Mouse (Mus musculus): ENCODE data around the gene Zbtb12.

Zbtb12 gene

DNA sequence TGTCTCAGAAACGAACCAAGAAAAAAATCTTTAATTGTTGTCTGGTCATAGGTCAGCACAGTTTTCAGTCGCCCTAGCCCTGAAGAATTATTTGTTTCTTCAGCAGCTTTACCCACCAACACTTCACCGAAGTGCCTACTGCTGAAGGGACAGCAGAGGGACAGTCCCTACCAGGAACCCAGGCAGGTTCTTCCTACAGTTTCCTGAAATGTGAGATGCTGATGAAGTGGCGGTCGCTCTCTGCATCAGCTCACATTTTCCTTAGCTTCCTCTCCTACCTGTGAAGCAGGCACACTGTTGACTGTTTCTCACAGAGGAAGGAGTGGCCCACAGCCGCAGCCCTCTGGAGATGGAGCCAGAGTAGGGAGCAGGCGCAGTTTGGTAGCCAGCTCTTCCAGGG is 13.3 kb upstream of the Zbtb12 start:
- no peak for DNase-seq (ENCODE audit: inconsistent age in 2 of 2, low spot score in 1 of 2)

- DNase-seq (ENCODE audit: inconsistent age in 2 of 2, low spot score in 1 of 2) = peak; percentile 54 to 83
These were observed 5.0 kb upstream of the Zbtb12 start for GRCm38 (mm10) chr17:34874321-34874720.

GRCm38 (mm10) chr17:34881166-34881565 is 1.9 kb downstream of the Zbtb12 start:
- no peak for DNase-seq (ENCODE audit: inconsistent age in 2 of 2, low spot score in 1 of 2)

DNA sequence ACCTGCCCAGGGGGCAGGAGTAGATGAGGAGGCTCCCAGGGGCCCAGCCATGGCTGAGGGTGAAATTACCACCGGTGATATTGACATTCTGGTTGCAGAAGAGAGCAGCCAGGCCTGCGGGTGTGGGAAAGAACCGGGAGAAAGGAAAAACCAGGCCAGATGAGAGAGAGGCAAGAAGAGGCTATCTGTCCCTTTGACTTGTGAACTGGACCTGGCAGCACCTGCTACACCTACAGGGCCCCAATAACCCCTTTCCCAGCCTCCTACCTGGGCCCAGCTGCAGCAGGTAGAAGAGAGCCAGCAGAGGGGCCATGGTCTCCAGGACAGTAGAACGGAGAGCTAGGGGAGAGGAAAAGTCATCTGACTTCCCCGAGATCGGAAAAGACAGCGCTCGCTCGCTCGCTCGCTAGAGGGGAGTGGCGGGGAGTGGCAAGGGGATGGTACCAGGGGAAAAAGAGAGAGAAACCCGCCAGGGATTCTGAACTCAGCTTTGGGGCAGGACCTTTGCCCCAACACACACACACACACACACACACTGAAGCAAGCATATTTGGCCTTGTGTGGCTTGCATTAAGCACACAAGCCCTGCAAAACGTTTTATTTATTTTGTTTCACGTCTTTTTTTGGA is 2.5 kb downstream of the Zbtb12 start, which contains the start of gene Gm20547:
Gene Gm20547, minus strand, starts transcription at position 360 of the 628 bp plus-strand sequence.
- peak; percentile 48 to 85 for DNase-seq (ENCODE audit: inconsistent age in 2 of 2, low spot score in 1 of 2)

- DNase-seq (ENCODE audit: inconsistent age in 2 of 2, low spot score in 1 of 2) = no peak
These were observed 4.0 kb downstream of the Zbtb12 start for GRCm38 (mm10) chr17:34883332-34883731.

GRCm38 (mm10) chr17:34884704-34885103 is 5.4 kb downstream of the Zbtb12 start:
- no peak for DNase-seq (ENCODE audit: inconsistent age in 2 of 2, low spot score in 1 of 2)

GRCm38 (mm10) chr17:34885615-34886014 is 6.3 kb downstream of the Zbtb12 start:
- peak in 1 of 2 experiments; percentile 60 for DNase-seq (ENCODE audit: inconsistent age in 2 of 2, low spot score in 1 of 2)

GRCm38 (mm10) chr17:34887942-34888341 is 8.7 kb downstream of the Zbtb12 start:
- DNase-seq (ENCODE audit: inconsistent age in 2 of 2, low spot score in 1 of 2) = no peak

- DNase-seq (ENCODE audit: inconsistent age in 2 of 2, low spot score in 1 of 2) = no peak
These were observed 10.9 kb downstream of the Zbtb12 start for GRCm38 (mm10) chr17:34890074-34890743.

DNA sequence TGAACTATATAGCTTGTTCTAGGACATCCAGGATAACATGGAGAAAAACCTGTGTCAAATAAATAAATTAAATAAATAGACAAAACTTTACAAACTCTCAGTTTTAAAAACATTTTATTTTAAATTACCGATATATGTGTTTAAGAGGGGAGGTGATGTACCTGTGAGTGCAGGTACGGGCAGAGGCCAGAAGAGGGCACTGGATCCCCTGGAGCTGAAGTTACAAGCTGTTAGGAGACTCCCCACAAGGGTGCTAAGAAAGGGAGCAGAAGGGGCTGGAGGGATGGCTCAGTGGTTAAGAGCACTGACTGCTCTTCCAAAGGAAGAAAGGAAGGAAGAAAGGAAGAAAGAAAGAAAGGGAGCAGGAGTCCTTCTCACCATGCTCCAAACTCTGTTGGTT is 12.1 kb downstream of the Zbtb12 start:
- DNase-seq (ENCODE audit: inconsistent age in 2 of 2, low spot score in 1 of 2) = peak in 1 of 2 experiments; percentile 26

- no peak for DNase-seq (ENCODE audit: inconsistent age in 2 of 2, low spot score in 1 of 2)
These were observed 14.0 kb downstream of the Zbtb12 start for GRCm38 (mm10) chr17:34893072-34893824.

- DNase-seq (ENCODE audit: inconsistent age in 2 of 2, low spot score in 1 of 2) = peak; percentile 96 to 98
These were observed 14.9 kb downstream of the Zbtb12 start for GRCm38 (mm10) chr17:34894074-34894597.

GRCm38 (mm10) chr17:34894801-34895530 is 15.7 kb downstream of the Zbtb12 start:
- DNase-seq (ENCODE audit: inconsistent age in 2 of 2, low spot score in 1 of 2) = peak; percentile 81 to 92

- DNase-seq (ENCODE audit: inconsistent age in 2 of 2, low spot score in 1 of 2) = peak; percentile 48 to 58
These were observed 16.4 kb downstream of the Zbtb12 start for GRCm38 (mm10) chr17:34895724-34896123.

DNA sequence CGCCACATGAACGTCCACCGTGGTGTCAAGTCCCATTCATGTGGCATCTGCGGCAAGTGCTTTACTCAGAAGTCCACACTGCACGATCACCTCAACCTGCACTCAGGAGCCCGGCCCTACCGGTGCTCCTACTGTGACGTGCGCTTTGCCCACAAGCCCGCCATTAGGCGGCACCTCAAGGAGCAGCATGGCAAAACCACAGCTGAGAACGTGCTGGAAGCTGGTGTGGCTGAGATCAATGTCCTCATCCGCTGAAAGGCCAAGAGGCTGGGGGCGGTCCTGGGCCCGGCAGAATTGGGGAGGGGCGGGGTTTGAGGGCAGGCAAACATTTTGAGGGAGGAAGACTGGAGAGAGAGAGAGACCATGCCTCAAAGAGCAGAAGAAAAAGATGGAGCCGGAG is 17.1 kb downstream of the Zbtb12 start:
- peak; percentile 37 to 59 for DNase-seq (ENCODE audit: inconsistent age in 2 of 2, low spot score in 1 of 2)

DNA sequence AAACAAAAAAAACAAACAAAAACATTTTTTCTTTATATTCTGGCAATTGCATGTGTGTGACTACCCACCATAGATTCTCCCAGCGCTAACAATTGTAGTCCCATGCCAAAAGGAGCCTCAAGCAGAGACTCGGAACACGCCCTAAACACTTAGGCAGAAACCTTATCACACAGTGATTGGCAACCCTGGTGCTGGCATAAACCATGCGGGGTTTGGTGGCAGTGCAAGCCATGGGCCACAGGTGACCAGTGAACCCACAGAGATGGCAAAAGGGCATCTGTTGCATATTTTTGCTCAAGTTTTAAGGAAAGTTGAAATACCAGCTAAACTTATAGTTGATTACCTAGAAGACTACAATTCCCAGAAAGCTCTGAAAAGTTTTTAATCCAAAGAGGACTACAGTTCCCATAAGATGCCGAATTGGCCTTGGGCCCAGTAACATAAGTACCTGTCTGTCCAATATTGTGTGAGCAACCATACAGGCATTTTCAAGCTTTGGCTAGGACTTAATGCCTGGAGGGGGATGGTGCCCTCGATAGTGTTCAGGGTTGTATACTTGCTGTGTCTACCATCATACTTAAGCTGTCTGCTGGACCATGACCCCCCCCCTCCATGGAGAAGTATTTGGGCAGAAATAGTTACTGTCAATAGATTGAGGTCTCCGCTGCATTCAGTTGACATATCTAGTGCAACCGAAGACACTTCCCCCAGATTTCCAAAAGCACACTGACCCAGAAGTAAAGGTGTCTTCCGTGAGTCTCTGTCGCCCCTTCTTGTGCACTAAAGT is 18.3 kb downstream of the Zbtb12 start:
- DNase-seq (ENCODE audit: inconsistent age in 2 of 2, low spot score in 1 of 2) = peak in 1 of 2 experiments; percentile 75

GRCm38 (mm10) chr17:34898160-34898586 is 18.9 kb downstream of the Zbtb12 start, which contains the start of the genes C2 and Ehmt2:
TSS of gene C2 (minus strand) at chr17:34898265.
TSS of gene Ehmt2 (plus strand) at chr17:34898469.
- peak; percentile 91 to 96 for DNase-seq (ENCODE audit: inconsistent age in 2 of 2, low spot score in 1 of 2)

GRCm38 (mm10) chr17:34898706-34899052 is 19.4 kb downstream of the Zbtb12 start:
- no peak for DNase-seq (ENCODE audit: inconsistent age in 2 of 2, low spot score in 1 of 2)

DNA sequence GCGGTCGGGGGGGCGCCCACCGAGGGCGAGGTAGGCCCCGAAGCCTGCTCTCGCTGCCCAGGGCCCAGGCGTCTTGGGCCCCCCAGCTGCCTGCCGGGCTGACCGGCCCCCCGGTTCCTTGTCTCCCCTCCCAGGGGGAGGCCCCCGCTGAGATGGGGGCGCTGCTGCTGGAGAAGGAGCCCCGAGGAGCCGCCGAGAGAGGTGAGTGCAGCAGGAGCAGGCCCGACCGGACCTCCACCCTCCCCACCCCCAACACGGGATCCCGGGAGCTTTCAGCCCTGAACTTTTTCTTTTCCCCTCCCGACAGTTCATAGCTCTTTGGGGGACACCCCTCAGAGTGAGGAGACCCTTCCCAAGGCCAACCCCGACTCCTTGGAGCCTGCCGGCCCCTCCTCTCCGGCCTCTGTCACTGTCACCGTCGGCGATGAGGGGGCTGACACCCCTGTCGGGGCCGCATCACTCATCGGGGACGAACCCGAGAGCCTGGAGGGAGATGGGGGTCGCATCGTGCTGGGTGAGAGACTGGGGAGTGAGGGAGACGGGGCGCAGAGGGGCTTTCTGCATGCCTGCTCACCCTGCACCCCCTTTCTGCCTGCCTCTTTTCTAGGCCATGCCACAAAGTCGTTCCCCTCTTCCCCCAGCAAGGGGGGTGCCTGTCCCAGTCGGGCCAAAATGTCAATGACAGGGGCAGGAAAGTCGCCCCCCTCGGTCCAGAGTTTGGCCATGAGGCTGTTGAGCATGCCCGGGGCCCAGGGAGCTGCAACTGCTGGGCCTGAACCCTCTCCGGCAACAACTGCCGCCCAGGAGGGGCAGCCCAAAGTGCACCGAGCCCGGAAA is 20.0 kb downstream of the Zbtb12 start:
- DNase-seq (ENCODE audit: inconsistent age in 2 of 2, low spot score in 1 of 2) = peak; percentile 73 to 90

All from adrenal gland, adult (tissue).